Mouse (Mus musculus) adipocyte (in vitro differentiated cells): ENCODE data around the gene E130114P18Rik.

Experiments used
- DNase-seq: peaks from one replicate; pipeline ENCODE4 v3.0.0-alpha.2; 2016; ENCODE audit warnings: low spot score

The E130114P18Rik gene

GRCm38 (mm10) chr4:97805255-97805654 lies 27.4 kb upstream of the E130114P18Rik start:
- DNase-seq: no peak

GRCm38 (mm10) chr4:97804638-97805037 lies 26.8 kb upstream of the E130114P18Rik start:
- DNase-seq: no peak

GRCm38 (mm10) chr4:97803791-97804190 lies 25.9 kb upstream of the E130114P18Rik start:
- DNase-seq: no peak

- DNase-seq: no peak
These were observed 18.6 kb upstream of the E130114P18Rik start for GRCm38 (mm10) chr4:97796505-97796904.

- DNase-seq: no peak
These were observed 18.1 kb upstream of the E130114P18Rik start for GRCm38 (mm10) chr4:97795957-97796356.

- no peak for DNase-seq
These were observed 17.0 kb upstream of the E130114P18Rik start for GRCm38 (mm10) chr4:97794865-97795264.

GRCm38 (mm10) chr4:97793931-97794330 lies 16.1 kb upstream of the E130114P18Rik start:
- no peak for DNase-seq

- no peak for DNase-seq
These were observed 10.7 kb upstream of the E130114P18Rik start for GRCm38 (mm10) chr4:97788537-97788936.

GRCm38 (mm10) chr4:97787515-97787914 lies 9.6 kb upstream of the E130114P18Rik start:
- no peak for DNase-seq

GRCm38 (mm10) chr4:97786571-97786970 lies 8.7 kb upstream of the E130114P18Rik start:
- no peak for DNase-seq

- DNase-seq: peak; percentile 60
These were observed 7.8 kb upstream of the E130114P18Rik start for GRCm38 (mm10) chr4:97785547-97786271.

- DNase-seq: no peak
These were observed 6.4 kb upstream of the E130114P18Rik start for GRCm38 (mm10) chr4:97784236-97784635.

GRCm38 (mm10) chr4:97783073-97783879 lies 5.4 kb upstream of the E130114P18Rik start:
- no peak for DNase-seq

- DNase-seq: no peak
These were observed 4.6 kb upstream of the E130114P18Rik start for GRCm38 (mm10) chr4:97782497-97782896.

- DNase-seq: no peak
These were observed 4.2 kb upstream of the E130114P18Rik start for GRCm38 (mm10) chr4:97782069-97782468.

GRCm38 (mm10) chr4:97780666-97781435 lies 3.0 kb upstream of the E130114P18Rik start:
- no peak for DNase-seq

GRCm38 (mm10) chr4:97780024-97780423 lies 2.1 kb upstream of the E130114P18Rik start:
- DNase-seq: peak; percentile 22

GRCm38 (mm10) chr4:97779003-97779930 lies 1.4 kb upstream of the E130114P18Rik start:
- peak; percentile 55 for DNase-seq

GRCm38 (mm10) chr4:97778211-97779002 lies 529 bp upstream of the E130114P18Rik start:
- DNase-seq: no peak

- peak; percentile 39 for DNase-seq
These were observed 685 bp downstream of the E130114P18Rik start for GRCm38 (mm10) chr4:97777081-97777705.
